Mouse (Mus musculus) embryonic facial prominence, embryonic 12.5 days (tissue): Measurements from ENCODE around the gene Gal3st3. TPM values are rescaled to one million over a fixed set of nuclear protein-coding genes. Genes with fewer than 3 reads are reported as not detected.

Experiments
- ATAC-seq: fragments of 200-750 bp; cut with Nextera tagmentation; 2 replicates; pipeline ENCODE4 v1.8.0; 2017; ENCODE audit not compliant: insufficient number of reproducible peaks, insufficient read depth, low FRiP score, low TSS enrichment
- H3K27ac ChIP-seq: fragments of 300-500 bp; sonication (generic); 2 replicates; pipeline ENCODE4 v1.5.1; 2016; ENCODE audit warnings: mild to moderate bottlenecking
- H3K27me3 ChIP-seq: fragments of 300-500 bp; sonication (generic); 2 replicates; pipeline ENCODE4 v1.6.1; 2016; ENCODE audit warnings: mild to moderate bottlenecking, moderate library complexity
- H3K36me3 ChIP-seq: fragments of 300-500 bp; sonication (generic); 2 replicates; pipeline ENCODE4 v1.6.1; 2016; ENCODE audit warnings: mild to moderate bottlenecking
- H3K4me1 ChIP-seq: fragments of 300-500 bp; sonication (generic); 2 replicates; pipeline ENCODE4 v1.6.1; 2016
- H3K4me2 ChIP-seq: fragments of 300-500 bp; sonication (generic); replicated peaks from 2 replicates; pipeline ENCODE4 v1.6.1; 2016; ENCODE audit warnings: mild to moderate bottlenecking, moderate library complexity
- H3K4me3 ChIP-seq: fragments of 300-500 bp; sonication (generic); 2 replicates; pipeline ENCODE4 v1.5.1; 2016; ENCODE audit warnings: mild to moderate bottlenecking
- H3K9ac ChIP-seq: fragments of 300-500 bp; sonication (generic); 2 replicates; pipeline ENCODE4 v1.6.1; 2016; ENCODE audit warnings: mild to moderate bottlenecking, moderate library complexity
- H3K9me3 ChIP-seq: fragments of 300-500 bp; sonication (generic); 2 replicates; pipeline ENCODE4 v1.6.1; 2016; ENCODE audit warnings: mild to moderate bottlenecking, moderate library complexity
- WGBS: fragments of 180-500 bp; shearing (Covaris S2); methylation state at CpG from one replicate; pipeline ENCODE4 v1.1.7; 2016; 5-methylcytosine and 5-hydroxymethylcytosine counted together
- polyA plus RNA-seq: library from polyadenylated mRNA; unstranded; fragments of >200 nt; fragmentation: Nextera tagmentation; extraction: Ambion mirVana; gene quantifications from 2 replicates; pipeline ENCODE4 v1.2.1, GENCODE M21; 2016

The Gal3st3 gene
- 8.1 and 8.5 TPM in 2 replicates for polyA plus RNA-seq

- H3K27ac ChIP-seq: peak within 1 kb of the TSS; percentile 56
- peak within 1 kb of the TSS; percentile 59 for H3K4me2 ChIP-seq
- WGBS: 5% methylated on average over 32 of the region's 32 CpGs
These were observed at the start of gene Gal3st3 for GRCm38 (mm10) chr19:5297903-5298800. TSS of gene Gal3st3 (plus strand) at chr19:5298331.

GRCm38 (mm10) chr19:5257140-5257539 is 41.0 kb upstream of the Gal3st3 start:
- Histone ChIP-seq H3K4me3 (no peak overlapping the region), H3K9ac (no peak overlapping the region), H3K36me3 (0 out of 2 replicates have a peak, but pooled peaks cover 6% of the 10 kb centered on the region), H3K4me1 (no peaks in the 10 kb centered on the region; the same call in 1 of the 2 replicates), H3K9me3 (no peaks in the 10 kb centered on the region), H3K27me3 (no peaks in the 10 kb centered on the region), H3K4me2 (no peak overlapping the region), H3K27ac (no peak overlapping the region)
- WGBS: 47% methylated on average over 3 of the region's 3 CpGs
- no peak for ATAC-seq

More at GRCm38 (mm10) chr19:5297903-5298800, at the start of gene Gal3st3:
- H3K36me3 ChIP-seq: peaks cover 7% of the 10 kb centered on the region
- H3K4me3 ChIP-seq: peak within 1 kb of the TSS; percentile 48
- H3K4me1 ChIP-seq: peaks cover 32% of the 10 kb centered on the region
- no peaks in the 10 kb centered on the region for H3K27me3 ChIP-seq
- peak; percentile 44; the same call in 1 of the 2 replicates for ATAC-seq
- H3K9me3 ChIP-seq: no peaks in the 10 kb centered on the region
- peak within 1 kb of the TSS; percentile 69 for H3K9ac ChIP-seq

- ATAC-seq: no peak
- Histone ChIP-seq H3K9ac (no peak overlapping the region), H3K4me1 (peaks cover 17% of the 10 kb centered on the region), H3K9me3 (no peaks in the 10 kb centered on the region), H3K27ac (no peak overlapping the region), H3K27me3 (no peaks in the 10 kb centered on the region), H3K4me2 (no peak overlapping the region), H3K4me3 (no peak overlapping the region), H3K36me3 (no peaks in the 10 kb centered on the region)
- 94% methylated on average over 5 of the region's 5 CpGs for WGBS
These were observed 31.1 kb upstream of the Gal3st3 start for GRCm38 (mm10) chr19:5267015-5267414.

- no peak overlapping the region for H3K4me2 ChIP-seq
These were observed 30.1 kb upstream of the Gal3st3 start for GRCm38 (mm10) chr19:5268017-5268416.

GRCm38 (mm10) chr19:5268875-5269274 is 29.3 kb upstream of the Gal3st3 start:
- Histone ChIP-seq H3K9me3 (no peaks in the 10 kb centered on the region), H3K27ac (no peak overlapping the region), H3K9ac (no peak overlapping the region), H3K4me2 (no peak overlapping the region), H3K4me1 (peaks cover 24% of the 10 kb centered on the region), H3K36me3 (peaks cover 1% of the 10 kb centered on the region), H3K27me3 (no peaks in the 10 kb centered on the region), H3K4me3 (no peak overlapping the region)
- WGBS: 84% methylated on average over 3 of the region's 3 CpGs
- ATAC-seq: no peak

More at GRCm38 (mm10) chr19:5268017-5268416, 30.1 kb upstream of the Gal3st3 start:
- no peak overlapping the region for H3K27ac ChIP-seq
- no peak overlapping the region for H3K9ac ChIP-seq
- peaks cover 18% of the 10 kb centered on the region for H3K4me1 ChIP-seq
- no peaks in the 10 kb centered on the region for H3K9me3 ChIP-seq
- H3K36me3 ChIP-seq: no peaks in the 10 kb centered on the region
- no peaks in the 10 kb centered on the region for H3K27me3 ChIP-seq
- H3K4me3 ChIP-seq: no peak overlapping the region
- no peak for ATAC-seq

- H3K9me3 ChIP-seq: no peaks in the 10 kb centered on the region
- no peak overlapping the region for H3K4me3 ChIP-seq
- no peak overlapping the region for H3K9ac ChIP-seq
- peaks cover 7% of the 10 kb centered on the region for H3K36me3 ChIP-seq
- H3K4me2 ChIP-seq: no peak overlapping the region
- 89% methylated on average over 5 of the region's 5 CpGs for WGBS
- ATAC-seq: no peak
- H3K27ac ChIP-seq: no peak overlapping the region
- H3K4me1 ChIP-seq: peaks cover 29% of the 10 kb centered on the region
- no peaks in the 10 kb centered on the region for H3K27me3 ChIP-seq
These were observed 28.7 kb upstream of the Gal3st3 start for GRCm38 (mm10) chr19:5269392-5269791.

GRCm38 (mm10) chr19:5271430-5271829 is 26.7 kb upstream of the Gal3st3 start:
- Histone ChIP-seq H3K4me3 (peak overlapping the region; percentile 97), H3K9ac (no peak overlapping the region), H3K9me3 (no peaks in the 10 kb centered on the region), H3K4me1 (peaks cover 30% of the 10 kb centered on the region), H3K36me3 (peaks cover 25% of the 10 kb centered on the region), H3K27ac (no peak overlapping the region), H3K4me2 (peak overlapping the region; percentile 66), H3K27me3 (no peaks in the 10 kb centered on the region)
- no peak for ATAC-seq
- WGBS: 44% methylated on average over 1 of the region's 1 CpGs

- H3K9me3 ChIP-seq: no peaks in the 10 kb centered on the region
- H3K4me2 ChIP-seq: peak overlapping the region; percentile 66
- peak overlapping the region; percentile 89 for H3K27ac ChIP-seq
- under 1% methylated on average over 29 of the region's 30 CpGs for WGBS
- peak overlapping the region; percentile 97 for H3K4me3 ChIP-seq
- H3K36me3 ChIP-seq: peaks cover 32% of the 10 kb centered on the region
- peak; percentile 58 for ATAC-seq
- peaks cover 30% of the 10 kb centered on the region for H3K4me1 ChIP-seq
- no peaks in the 10 kb centered on the region for H3K27me3 ChIP-seq
- peak overlapping the region; percentile 96 for H3K9ac ChIP-seq
These were observed 25.8 kb upstream of the Gal3st3 start for GRCm38 (mm10) chr19:5272326-5272795.

- Histone ChIP-seq H3K9me3 (no peaks in the 10 kb centered on the region), H3K4me1 (peaks cover 27% of the 10 kb centered on the region), H3K9ac (peak within 1 kb of the TSS; percentile 96), H3K4me3 (peak within 1 kb of the TSS; percentile 97), H3K27ac (peak within 1 kb of the TSS; percentile 89), H3K27me3 (no peaks in the 10 kb centered on the region), H3K4me2 (peak within 1 kb of the TSS; percentile 66), H3K36me3 (peaks cover 39% of the 10 kb centered on the region)
- ATAC-seq: peak; percentile 89
- under 1% methylated on average over 94 of the region's 97 CpGs for WGBS
These were observed 25.1 kb upstream of the Gal3st3 start, which contains the start of gene Pacs1 for GRCm38 (mm10) chr19:5272801-5273733. TSS of gene Pacs1 (minus strand) at chr19:5273119.

- H3K4me2 ChIP-seq: peak overlapping the region; percentile 66; the same call in 1 of the 2 replicates
- no peak overlapping the region for H3K4me3 ChIP-seq
- no peaks in the 10 kb centered on the region for H3K27me3 ChIP-seq
- H3K9ac ChIP-seq: no peak overlapping the region
- peaks cover 22% of the 10 kb centered on the region for H3K4me1 ChIP-seq
- no peak for ATAC-seq
- peaks cover 48% of the 10 kb centered on the region for H3K36me3 ChIP-seq
- WGBS: 66% methylated on average over 4 of the region's 4 CpGs
- no peaks in the 10 kb centered on the region for H3K9me3 ChIP-seq
- H3K27ac ChIP-seq: peak overlapping the region; percentile 89
These were observed 24.2 kb upstream of the Gal3st3 start for GRCm38 (mm10) chr19:5273916-5274315.

GRCm38 (mm10) chr19:5274641-5275040 is 23.5 kb upstream of the Gal3st3 start:
- H3K36me3 ChIP-seq: peaks cover 55% of the 10 kb centered on the region
- H3K9ac ChIP-seq: no peak overlapping the region

More at GRCm38 (mm10) chr19:5274641-5275040, 23.5 kb upstream of the Gal3st3 start:
- Histone ChIP-seq H3K4me1 (peaks cover 22% of the 10 kb centered on the region), H3K9me3 (no peaks in the 10 kb centered on the region), H3K27me3 (no peaks in the 10 kb centered on the region), H3K4me2 (no peak overlapping the region), H3K27ac (peak overlapping the region; percentile 50), H3K4me3 (no peak overlapping the region)
- no peak for ATAC-seq
- WGBS: 92% methylated on average over 12 of the region's 13 CpGs
